In genomic region chr2:77061871-77062270, GRCm38 (mm10) we compare ENCODE assay signal across 10 mouse cellular contexts.
DNase-seq lines count a peak whose midpoint lies in the region; ATAC-seq and TF ChIP-seq lines count a peak whose summit lies in the region.
"Had no signal": no experiment of that assay in that cellular context is flagged by ENCODE, and none has a peak within 500 bp of the region (broad histone marks: within the 10 kb centered on the region; RNA-seq: fewer than 3 reads in every experiment).

No protein-coding gene starts in this region.

- no peak overlapping the region for H3K9ac ChIP-seq in kidney, embryonic 16.5 days (replicated peaks; ENCODE audit: low read length)
- H3K9ac ChIP-seq in embryonic facial prominence, embryonic 14.5 days (ENCODE audit: low read depth, low read length), result no peak overlapping the region
- H3K9ac ChIP-seq: liver, embryonic 15.5 days; stomach, embryonic 15.5 days had no signal

- intact Hi-C loops in heart, postnatal 25 days (cut with DNase I), result loop anchor here (5.0 to 10.0 kb wide), 2 partner anchors 143 to 280 kb away; no protein-coding TSS in a partner anchor

- POLR2A ChIA-PET in Patski (lab: Charles Lee), result no interaction called here

- no peak overlapping the region for H3K4me2 ChIP-seq in kidney, embryonic 16.5 days (replicated peaks; ENCODE audit: low read depth, low read length)
- H3K4me2 ChIP-seq in embryonic facial prominence, embryonic 14.5 days (ENCODE audit: low read depth, low read length), result no peak overlapping the region
- H3K4me2 ChIP-seq: liver, embryonic 15.5 days; stomach, embryonic 15.5 days had no signal

- in situ Hi-C loops in Patski (cut with MboI; ENCODE audit: low pct_unique_long_range_greater_than_20kb), result loop anchor here (5.0 to 25.0 kb wide), 3 partner anchors 143 to 650 kb away; no protein-coding TSS in a partner anchor

- H3K4me1 ChIP-seq in kidney, embryonic 16.5 days (ENCODE audit: insufficient read depth, low read length), result no peaks in the 10 kb centered on the region
- H3K4me1 ChIP-seq in E14TG2a.4 (replicated peaks; ENCODE audit: low read depth, low read length), result peaks cover 25% of the 10 kb centered on the region
- H3K4me1 ChIP-seq in embryonic facial prominence, embryonic 14.5 days (ENCODE audit: control insufficient read depth, insufficient read depth, low read length), result no peaks in the 10 kb centered on the region
- H3K4me1 ChIP-seq: liver, embryonic 15.5 days; stomach, embryonic 15.5 days had no signal

- CTCF ChIA-PET in Patski (lab: Charles Lee), result interaction anchor here (0.7 to 1.4 kb wide), 3 partner anchors 18 to 283 kb away, joined by 3 to 4 read pairs (median 3); no protein-coding TSS in a partner anchor

- DNase-seq in kidney, adult 9 months, result peak; percentile 69
- DNase-seq in Patski (ENCODE audit: low read depth, low spot score), result no peak
- peak; percentile 72 for DNase-seq in embryonic facial prominence, embryonic 14.5 days (ENCODE audit: low spot score)
- peak; percentile 53 for DNase-seq in lung, postnatal 25 days (ENCODE audit: low spot score)
- no peak for DNase-seq in spleen, postnatal 10 days (ENCODE audit: low spot score in 2 of 2)
- no peak for DNase-seq in heart, postnatal 25 days (ENCODE audit: low spot score)

- H3K36me3 ChIP-seq in kidney, embryonic 16.5 days (ENCODE audit: insufficient read depth, low read length), result no peaks in the 10 kb centered on the region
- no peaks in the 10 kb centered on the region for H3K36me3 ChIP-seq in E14TG2a.4 (ENCODE audit: insufficient read depth, low read length)
- no peaks in the 10 kb centered on the region for H3K36me3 ChIP-seq in embryonic facial prominence, embryonic 14.5 days (ENCODE audit: control insufficient read depth, insufficient read depth, low read length)
- H3K36me3 ChIP-seq: liver, embryonic 15.5 days; stomach, embryonic 15.5 days had no signal

- no peaks in the 10 kb centered on the region for H3K27me3 ChIP-seq in kidney, embryonic 16.5 days (ENCODE audit: insufficient read depth, low read length)
- no peaks in the 10 kb centered on the region for H3K27me3 ChIP-seq in E14TG2a.4 (ENCODE audit: insufficient read depth, low read length)
- H3K27me3 ChIP-seq in Patski, result peaks cover 9% of the 10 kb centered on the region
- no peaks in the 10 kb centered on the region for H3K27me3 ChIP-seq in embryonic facial prominence, embryonic 14.5 days (replicated peaks; ENCODE audit: control insufficient read depth, insufficient read depth, low read length)
- H3K27me3 ChIP-seq: liver, embryonic 15.5 days; stomach, embryonic 15.5 days had no signal

- no peak overlapping the region for H3K27ac ChIP-seq in kidney, embryonic 16.5 days (ENCODE audit: low read length)
- no peak overlapping the region for H3K27ac ChIP-seq in embryonic facial prominence, embryonic 14.5 days (replicated peaks; ENCODE audit: low read depth, low read length)
- H3K27ac ChIP-seq: liver, embryonic 15.5 days; stomach, embryonic 15.5 days had no signal

- no peaks in the 10 kb centered on the region for H3K9me3 ChIP-seq in kidney, embryonic 16.5 days (ENCODE audit: low read length)
- H3K9me3 ChIP-seq in E14TG2a.4 (ENCODE audit: low read length), result no peaks in the 10 kb centered on the region
- H3K9me3 ChIP-seq in embryonic facial prominence, embryonic 14.5 days (ENCODE audit: control insufficient read depth, low read length), result no peaks in the 10 kb centered on the region
- H3K9me3 ChIP-seq: liver, embryonic 15.5 days; stomach, embryonic 15.5 days had no signal

- H3K4me3 ChIP-seq in kidney, embryonic 16.5 days (ENCODE audit: low read length), result no peak overlapping the region
- no peak overlapping the region for H3K4me3 ChIP-seq in E14TG2a.4 (replicated peaks; ENCODE audit: low read length)
- H3K4me3 ChIP-seq in embryonic facial prominence, embryonic 14.5 days (ENCODE audit: low read depth, low read length), result no peak overlapping the region
- H3K4me3 ChIP-seq: liver, embryonic 15.5 days; stomach, embryonic 15.5 days had no signal

- TF ChIP-seq CTCF in E14TG2a.4 (conservative IDR thresholded peaks at IDR 0.05; ENCODE audit: low read length), result peak; percentile 87
- TF ChIP-seq CTCF in Patski (IDR thresholded peaks at IDR 0.05), result peak; percentile 71

- WGBS in kidney, embryonic 16.5 days, result 57% methylated on average over 3 of the region's 3 CpGs
- WGBS in embryonic facial prominence, embryonic 14.5 days, result 44% methylated on average over 3 of the region's 3 CpGs

- no peak for ATAC-seq in kidney, embryonic 16.5 days (ENCODE audit: low FRiP score, low TSS enrichment)
- ATAC-seq in Patski, result no peak
- ATAC-seq in embryonic facial prominence, embryonic 14.5 days (ENCODE audit: low read depth), result no peak

Comparison
In these comparisons a context has a peak if more than half of its experiments do, and no peak if none do; other contexts are left out.
1. DNase-seq: peak in kidney, adult 9 months (single experiment), embryonic facial prominence, embryonic 14.5 days (single experiment) and lung, postnatal 25 days (single experiment); none in Patski (single experiment), spleen, postnatal 10 days (0 of 2) and heart, postnatal 25 days (single experiment).